ENCODE assay signal across 8 mouse cellular contexts in the genomic region with DNA sequence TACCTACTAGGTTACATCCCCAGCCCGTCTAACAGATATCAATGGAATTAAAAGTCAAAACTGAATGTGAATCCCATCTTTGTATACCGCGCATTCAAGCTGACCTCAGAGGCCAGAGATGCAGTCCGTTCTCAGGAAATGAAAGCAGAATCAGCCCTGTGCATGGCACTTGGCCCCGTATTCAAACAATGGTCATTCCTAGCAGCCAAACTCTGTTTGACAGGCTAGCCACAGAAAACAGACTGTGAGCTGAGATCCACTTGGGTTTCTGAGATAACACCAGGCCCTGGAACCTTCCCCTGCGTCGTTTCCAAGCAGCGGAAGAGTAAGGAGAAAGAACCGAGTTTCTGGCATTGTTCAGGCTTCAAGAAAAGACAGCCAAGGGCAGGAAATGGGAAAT. TPM values are rescaled to one million over a fixed set of nuclear protein-coding genes. Genes with fewer than 3 reads are reported as not detected.
DNase-seq lines count a peak whose midpoint lies in the region; ATAC-seq and TF ChIP-seq lines count a peak whose summit lies in the region.

No protein-coding gene starts in this region.

- intact Hi-C loops in heart, postnatal 36 days (cut with DNase I), result no loop called here

- H3K9me3 ChIP-seq in limb, embryonic 15.5 days, result no peaks in the 10 kb centered on the region
- no peaks in the 10 kb centered on the region for H3K9me3 ChIP-seq in stomach, embryonic 16.5 days (replicated peaks; ENCODE audit: control insufficient read depth, low read length)

- no peaks in the 10 kb centered on the region for H3K27me3 ChIP-seq in spleen, adult 2 months (ENCODE audit: control insufficient read depth, insufficient read depth, low read length)
- no peaks in the 10 kb centered on the region for H3K27me3 ChIP-seq in limb, embryonic 15.5 days
- no peaks in the 10 kb centered on the region for H3K27me3 ChIP-seq in stomach, embryonic 16.5 days (ENCODE audit: control insufficient read depth, insufficient read depth, low read length)

- peaks cover 38% of the 10 kb centered on the region for H3K4me1 ChIP-seq in spleen, adult 2 months (ENCODE audit: control insufficient read depth, insufficient read depth, insufficient read length)
- peaks cover 49% of the 10 kb centered on the region for H3K4me1 ChIP-seq in limb, embryonic 15.5 days
- peaks cover 30% of the 10 kb centered on the region for H3K4me1 ChIP-seq in stomach, embryonic 16.5 days (ENCODE audit: control insufficient read depth, insufficient read depth, low read length)

- H3K4me3 ChIP-seq in spleen, adult 2 months (ENCODE audit: extremely low read depth, insufficient read depth, insufficient read length), result peak overlapping the region; percentile 16; the same call in 1 of the 2 replicates
- no peak overlapping the region for H3K4me3 ChIP-seq in limb, embryonic 15.5 days
- no peak overlapping the region for H3K4me3 ChIP-seq in stomach, embryonic 16.5 days (replicated peaks; ENCODE audit: low read length)

- no peak overlapping the region for H3K4me2 ChIP-seq in limb, embryonic 15.5 days
- H3K4me2 ChIP-seq in stomach, embryonic 16.5 days (ENCODE audit: low read depth, low read length), result no peak overlapping the region

- peaks cover 1% of the 10 kb centered on the region; the same call in 1 of the 2 replicates for H3K36me3 ChIP-seq in spleen, adult 2 months (ENCODE audit: control insufficient read depth, insufficient read depth, low read length)
- H3K36me3 ChIP-seq in limb, embryonic 15.5 days, result 0 out of 2 replicates have a peak, but pooled peaks cover 6% of the 10 kb centered on the region
- H3K36me3 ChIP-seq in stomach, embryonic 16.5 days (ENCODE audit: control insufficient read depth, insufficient read depth, low read length), result no peaks in the 10 kb centered on the region

- TF ChIP-seq CTCF in spleen, adult 2 months (IDR thresholded peaks at IDR 0.05; ENCODE audit: extremely low read depth, insufficient read depth, insufficient read length, insufficient replicate concordance), result no peak

- DNase-seq in spleen, adult 2 months (ENCODE audit: low read depth in 1 of 2, low spot score in 2 of 2), result no peak
- no peak for DNase-seq in spleen, adult 18-20 months
- DNase-seq in heart, postnatal 36 days, result peak; percentile 41 to 45
- DNase-seq in cerebellum, postnatal 10 days, result no peak
- no peak for DNase-seq in right cerebral cortex, postnatal 14 days
- DNase-seq in ovary, postnatal 36 days (ENCODE audit: low spot score), result no peak

- H3K9ac ChIP-seq in limb, embryonic 15.5 days, result no peak overlapping the region
- H3K9ac ChIP-seq in stomach, embryonic 16.5 days (ENCODE audit: low read length), result no peak overlapping the region

- 56% methylated on average over 9 of the region's 9 CpGs for WGBS in spleen, adult 2 months
- 68% methylated on average over 9 of the region's 9 CpGs for WGBS in limb, embryonic 15.5 days
- 48% methylated on average over 9 of the region's 9 CpGs for WGBS in stomach, embryonic 16.5 days

- H3K27ac ChIP-seq in spleen, adult 2 months (ENCODE audit: insufficient read depth, low read length), result peak overlapping the region; percentile 68
- H3K27ac ChIP-seq in limb, embryonic 15.5 days, result peak overlapping the region; percentile 74
- peak overlapping the region; percentile 34 for H3K27ac ChIP-seq in stomach, embryonic 16.5 days (ENCODE audit: low read length)

- no peak for ATAC-seq in limb, embryonic 15.5 days (ENCODE audit: insufficient number of reproducible peaks, low FRiP score, low TSS enrichment, low read depth)
- ATAC-seq in stomach, embryonic 16.5 days (ENCODE audit: insufficient read depth, low FRiP score), result no peak

- no peak for TF ChIP-seq POLR2A in spleen, adult 2 months (IDR thresholded peaks at IDR 0.05; ENCODE audit: low read depth, low read length)

RNA-seq across cellular contexts. Expression of a gene that starts 28.9 kb away (rescaled TPM):
- polyA plus RNA-seq in spleen, adult 2 months (2012; rRNA removed), result 57.1 and 77.5 TPM in 2 replicates
- total RNA-seq in heart, postnatal 36 days (2021), result 10 to 100 TPM; 37.0 to 38.3 TPM
- 65.2 and 69.0 TPM in 2 replicates for polyA plus RNA-seq in limb, embryonic 15.5 days (2015; fragmentation: Nextera tagmentation; extraction: Ambion mirVana)
- 33.8 and 35.1 TPM in 2 replicates for polyA plus RNA-seq in stomach, embryonic 16.5 days (2015; fragmentation: Nextera tagmentation; extraction: Ambion mirVana)

Comparison
In these comparisons a context has a peak if more than half of its experiments do, and no peak if none do; other contexts are left out.
1. DNase-seq: peak in heart, postnatal 36 days (2 of 2); none in spleen, adult 2 months (0 of 2), spleen, adult 18-20 months (0 of 2), cerebellum, postnatal 10 days (0 of 2), right cerebral cortex, postnatal 14 days (single experiment) and ovary, postnatal 36 days (single experiment).
2. Peak in every context shown above with its lines, with median percentiles within 50 percentile points of each other: H3K27ac ChIP-seq.